ENCODE assay signal across 17 mouse cellular contexts in the genomic region with DNA sequence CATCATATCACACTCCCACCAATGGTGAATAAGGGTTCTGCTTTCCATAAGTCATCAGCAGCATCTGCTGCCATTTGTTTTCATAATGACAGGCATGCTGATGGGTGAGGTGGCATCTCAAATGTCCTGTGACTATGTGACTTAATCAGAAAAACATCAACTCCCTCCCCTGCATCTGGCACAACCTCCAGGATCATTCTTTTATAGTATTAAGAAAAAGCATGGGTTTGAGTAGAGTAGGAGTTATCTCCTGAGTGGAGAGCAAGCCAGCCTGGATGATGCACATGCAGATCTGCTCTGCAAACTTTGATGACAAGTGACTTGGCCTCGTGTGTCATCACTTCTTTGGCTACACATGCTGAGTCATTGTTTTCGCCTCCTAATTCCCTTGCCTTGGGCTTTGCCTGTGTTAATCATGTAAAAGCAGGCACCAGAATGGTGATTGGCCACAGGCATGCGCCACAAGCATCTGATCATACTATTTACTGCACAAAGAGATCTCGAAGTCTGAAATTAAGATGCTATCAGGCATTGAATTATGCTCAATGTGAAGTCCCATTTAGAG.
DNase-seq lines count a peak whose midpoint lies in the region; TF ChIP-seq lines count a peak whose summit lies in the region.
"Had no signal": no experiment of that assay in that cellular context is flagged by ENCODE, and none has a peak within 500 bp of the region (broad histone marks: within the 10 kb centered on the region; RNA-seq: fewer than 3 reads in every experiment).

No protein-coding gene starts in this region.

- no peak for TF ChIP-seq POLR2A in brain, embryonic 14.5 days (IDR thresholded peaks at IDR 0.05; ENCODE audit: borderline replicate concordance, extremely low read depth, insufficient read depth, insufficient read length, poor library complexity, severe bottlenecking)

- DNase-seq in adrenal gland, postnatal 14 days, result peak; percentile 29
- DNase-seq in adrenal gland, postnatal 25 days, result no peak
- peak; percentile 68 for DNase-seq in heart, adult 11 months
- no peak for DNase-seq in heart, postnatal 36 days
- peak; percentile 7 for DNase-seq in 416B (ENCODE audit: low read depth)
- peak; percentile 34 for DNase-seq in brain, embryonic 14.5 days (ENCODE audit: low read depth)
- DNase-seq in left cerebral cortex, adult 18-20 months (ENCODE audit: low spot score in 2 of 2), result no peak
- DNase-seq: B cell, adult 2 months; cerebellum, adult 2 months; cerebellum, postnatal 14 days; embryo, embryonic 11 days; gastrocnemius, postnatal 36 days; heart, adult 2 months; kidney, adult 9 months; kidney, postnatal 10 days; layer of hippocampus, adult 9-11 months; right cerebral cortex, postnatal 14 days had no signal

- no peak for TF ChIP-seq CTCF in brain, embryonic 14.5 days (IDR thresholded peaks at IDR 0.05; ENCODE audit: borderline replicate concordance, extremely low read depth, insufficient read depth, insufficient read length)

- intact Hi-C loops in heart, postnatal 36 days (cut with DNase I), result no loop called here

Comparison
In these comparisons a context has a peak if more than half of its experiments do, and no peak if none do; other contexts are left out.
1. DNase-seq: peak in adrenal gland, postnatal 14 days (single experiment), heart, adult 11 months (single experiment), 416B (single experiment) and brain, embryonic 14.5 days (single experiment); none in adrenal gland, postnatal 25 days (single experiment), heart, postnatal 36 days (0 of 2) and left cerebral cortex, adult 18-20 months (0 of 2).